Mouse (Mus musculus) C2C12 (cell line): ENCODE data around the gene Parp9. TPM values are rescaled to one million over a fixed set of nuclear protein-coding genes. Genes with fewer than 3 reads are reported as not detected.

Experiments used
- H3K27me3 ChIP-seq: one replicate; pipeline ENCODE4 v1.6.1; 2011; ENCODE audit not compliant: control insufficient read depth, insufficient read depth, insufficient read length
- H3K36me3 ChIP-seq: one replicate; pipeline ENCODE4 v1.6.1; 2011; ENCODE audit not compliant: control insufficient read depth, insufficient read depth
- H3K4me3 ChIP-seq: one replicate; pipeline ENCODE4 v1.5.1; 2011; ENCODE audit warnings: mild to moderate bottlenecking, control low read depth; ENCODE audit not compliant: poor library complexity, insufficient read depth, severe bottlenecking
- H3K79me2 ChIP-seq: one replicate; pipeline ENCODE4 v1.6.1; 2011; ENCODE audit not compliant: control insufficient read depth, insufficient read depth
- H3K79me3 ChIP-seq: one replicate; pipeline ENCODE4 v1.6.1; 2011; ENCODE audit warnings: low read depth, control low read depth
- H3ac ChIP-seq: one replicate; pipeline ENCODE3; 2011; ENCODE audit warnings: low read depth; ENCODE audit not compliant: control insufficient read depth, insufficient read length
- CEBPB ChIP-seq: IDR thresholded peaks from one replicate; pipeline ENCODE4 v1.6.1; 2011; ENCODE audit warnings: low read depth, mild to moderate bottlenecking, control low read depth, moderate library complexity
- CTCF ChIP-seq: IDR thresholded peaks from one replicate; pipeline ENCODE4 v1.5.1; 2011; ENCODE audit not compliant: control insufficient read depth, insufficient read depth, insufficient read length
- FOSL1 ChIP-seq: IDR thresholded peaks from one replicate; pipeline ENCODE4 v1.8.0; 2011; ENCODE audit warnings: mild to moderate bottlenecking, low read length; ENCODE audit not compliant: poor library complexity, insufficient read depth, severe bottlenecking
- MAX ChIP-seq: IDR thresholded peaks from one replicate; pipeline ENCODE4 v1.6.1; 2011; ENCODE audit warnings: mild to moderate bottlenecking, control low read depth
- MYOD1 ChIP-seq: IDR thresholded peaks from one replicate; pipeline ENCODE4 v1.6.1; 2011; ENCODE audit warnings: low read depth; ENCODE audit not compliant: control insufficient read depth, insufficient read length
- MYOG ChIP-seq: IDR thresholded peaks from one replicate; pipeline ENCODE4 v1.6.1; 2011; ENCODE audit not compliant: control insufficient read depth, insufficient read length; ENCODE audit errors: extremely low read depth
- USF1 ChIP-seq: IDR thresholded peaks from one replicate; pipeline ENCODE4 v1.6.1; 2011; ENCODE audit warnings: low read depth, mild to moderate bottlenecking, control low read depth, moderate library complexity
- polyA plus RNA-seq: library from polyadenylated mRNA; unstranded; fragments of >200 nt; fragmentation: generic; extraction: Trizol; gene quantifications from one replicate; pipeline ENCODE4 v1.2.1, GENCODE M21; 2012; ENCODE audit warnings: missing spikeins

Parp9 gene
- polyA plus RNA-seq, 1 experiment = 0.66 TPM

GRCm38 (mm10) chr16:35982506-35982901 lies 44.2 kb downstream of the Parp9 start:
- no peaks in the 10 kb centered on the region for H3K27me3 ChIP-seq
- peaks cover 39% of the 10 kb centered on the region for H3K79me2 ChIP-seq
- no peak overlapping the region for H3ac ChIP-seq
- H3K36me3 ChIP-seq = no peaks in the 10 kb centered on the region
- no peak for TF ChIP-seq MYOD1
- no peak for TF ChIP-seq FOSL1
- no peak for TF ChIP-seq USF1
- TF ChIP-seq MAX = no peak
- TF ChIP-seq CTCF = no peak
- TF ChIP-seq MYOG = no peak
- peaks cover 37% of the 10 kb centered on the region for H3K79me3 ChIP-seq
- H3K4me3 ChIP-seq = peak overlapping the region; percentile 57

- Histone ChIP-seq H3K4me3 (peak overlapping the region; percentile 57), H3K27me3 (no peaks in the 10 kb centered on the region), H3K36me3 (no peaks in the 10 kb centered on the region), H3K79me3 (peaks cover 42% of the 10 kb centered on the region), H3K79me2 (peaks cover 44% of the 10 kb centered on the region), H3ac (peak overlapping the region; percentile 66)
- no peak for TF ChIP-seq FOSL1
- no peak for TF ChIP-seq MYOD1
- TF ChIP-seq MYOG = no peak
- TF ChIP-seq CEBPB = peak; percentile 49
- TF ChIP-seq MAX = peak; percentile 72
These were observed 44.7 kb downstream of the Parp9 start for GRCm38 (mm10) chr16:35982902-35983516.

GRCm38 (mm10) chr16:35983517-35984101 lies 45.3 kb downstream of the Parp9 start:
- TF ChIP-seq USF1 (no peak), MYOD1 (no peak), MAX (no peak), CEBPB (no peak), FOSL1 (no peak), CTCF (no peak)
- H3K79me3 ChIP-seq = peaks cover 48% of the 10 kb centered on the region
- no peaks in the 10 kb centered on the region for H3K27me3 ChIP-seq
- no peaks in the 10 kb centered on the region for H3K36me3 ChIP-seq
- peaks cover 50% of the 10 kb centered on the region for H3K79me2 ChIP-seq
- H3ac ChIP-seq = peak overlapping the region; percentile 87
- H3K4me3 ChIP-seq = peak overlapping the region; percentile 57

- no peaks in the 10 kb centered on the region for H3K27me3 ChIP-seq
These were observed 46.2 kb downstream of the Parp9 start for GRCm38 (mm10) chr16:35984471-35984870.

GRCm38 (mm10) chr16:35987930-35988329 lies 49.7 kb downstream of the Parp9 start:
- no peaks in the 10 kb centered on the region for H3K27me3 ChIP-seq
- H3K79me2 ChIP-seq = peaks cover 93% of the 10 kb centered on the region
- TF ChIP-seq MYOD1 (no peak), CEBPB (no peak), MAX (no peak), CTCF (no peak), FOSL1 (no peak), MYOG (no peak), USF1 (no peak)
- H3K79me3 ChIP-seq = peaks cover 85% of the 10 kb centered on the region
- no peaks in the 10 kb centered on the region for H3K36me3 ChIP-seq
- no peak overlapping the region for H3K4me3 ChIP-seq
- H3ac ChIP-seq = no peak overlapping the region

More at GRCm38 (mm10) chr16:35984471-35984870, 46.2 kb downstream of the Parp9 start:
- TF ChIP-seq USF1 (no peak), CEBPB (no peak), FOSL1 (no peak), MAX (no peak), CTCF (no peak), MYOD1 (no peak), MYOG (no peak)
- peaks cover 59% of the 10 kb centered on the region for H3K79me2 ChIP-seq
- no peaks in the 10 kb centered on the region for H3K36me3 ChIP-seq
- H3K79me3 ChIP-seq = peaks cover 57% of the 10 kb centered on the region
- peak overlapping the region; percentile 57 for H3K4me3 ChIP-seq
- H3ac ChIP-seq = no peak overlapping the region

GRCm38 (mm10) chr16:35992391-35992790 lies 54.1 kb downstream of the Parp9 start:
- no peak for TF ChIP-seq MYOG
- TF ChIP-seq MAX = no peak
- Histone ChIP-seq H3K79me2 (peaks cover 100% of the 10 kb centered on the region), H3ac (no peak overlapping the region), H3K27me3 (no peaks in the 10 kb centered on the region), H3K4me3 (no peak overlapping the region), H3K79me3 (peaks cover 91% of the 10 kb centered on the region), H3K36me3 (no peaks in the 10 kb centered on the region)
